Mouse (Mus musculus): ENCODE results near the gene Nphp4. TPM values are rescaled to one million over a fixed set of nuclear protein-coding genes. Genes with fewer than 3 reads are reported as not detected.

Gene Nphp4
- polyA plus RNA-seq, 1 experiment: not detected

DNA sequence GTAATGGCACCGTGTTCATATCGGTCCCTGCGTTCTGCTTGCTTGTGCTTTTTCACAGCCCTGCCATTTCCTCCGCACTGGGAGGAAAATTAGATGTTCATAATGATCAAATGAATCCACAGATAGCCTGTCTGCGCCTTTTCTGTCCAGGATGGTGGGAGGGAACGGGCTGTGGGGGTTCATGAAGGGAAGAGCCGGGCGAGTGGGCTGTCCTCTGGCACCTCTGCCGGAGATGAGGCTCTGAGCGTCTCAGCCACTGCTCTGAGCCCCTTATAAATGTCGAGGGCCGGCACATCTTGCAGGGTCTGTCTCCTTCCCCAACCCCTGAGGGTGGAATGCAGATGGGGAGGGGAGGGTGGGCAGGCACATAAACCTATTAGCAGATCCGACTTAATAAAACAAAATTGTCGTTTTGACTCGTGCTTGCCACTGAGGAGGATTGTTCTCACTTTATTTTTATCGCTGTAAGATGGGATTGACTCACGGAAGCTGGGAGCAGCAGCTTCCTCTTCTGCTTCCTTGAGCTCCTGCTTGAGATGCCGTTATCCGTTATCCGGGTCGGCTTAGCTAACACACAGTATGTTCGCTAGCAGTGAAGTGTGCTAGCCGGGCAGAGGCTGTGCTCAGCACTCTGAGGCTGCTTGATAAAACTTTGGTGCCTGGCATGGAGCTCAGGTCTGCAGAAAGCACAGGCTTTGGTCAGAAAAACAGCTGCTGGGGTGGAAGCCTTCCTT, 92.3 kb downstream of the Nphp4 start:
- no peak overlapping the region for H3K4me3 ChIP-seq (ENCODE audit: insufficient read depth, low read depth, low read length)
- H3K4me1 ChIP-seq (ENCODE audit: control insufficient read depth, insufficient read depth, low read length): peaks cover 18% of the 10 kb centered on the region
- TF ChIP-seq CTCF (IDR thresholded peaks at IDR 0.05; ENCODE audit: insufficient read depth, low read depth, low read length) (no peak), POLR2A (IDR thresholded peaks at IDR 0.05; ENCODE audit: insufficient read depth, low read depth, low read length) (no peak)
- 14% methylated on average over 23 of the region's 23 CpGs for WGBS
- no peak overlapping the region for H3K27ac ChIP-seq (ENCODE audit: insufficient read depth, low read depth, low read length)

DNA sequence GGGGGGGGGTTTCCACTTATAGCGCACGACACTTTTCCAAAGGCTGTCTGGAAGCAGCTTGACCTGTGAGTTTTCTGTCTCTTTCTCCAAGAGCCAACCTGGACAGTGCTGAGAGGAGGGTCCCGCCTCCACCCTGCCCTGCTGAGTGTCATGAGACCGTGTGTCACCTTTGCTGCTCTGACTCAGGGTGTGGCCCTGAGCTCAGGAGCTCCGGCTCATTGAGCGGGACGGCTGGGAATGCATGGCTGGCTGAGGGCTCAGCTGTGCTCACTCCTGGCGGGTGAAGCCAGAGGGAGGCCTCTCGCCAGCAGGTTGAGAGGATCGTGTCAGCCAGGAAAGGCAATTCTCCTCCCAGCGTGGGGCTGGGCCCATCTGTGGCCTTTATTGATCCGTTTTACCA, 97.8 kb downstream of the Nphp4 start:
- no peak overlapping the region for H3K27ac ChIP-seq (ENCODE audit: insufficient read depth, low read depth, low read length)
- H3K4me1 ChIP-seq (ENCODE audit: control insufficient read depth, insufficient read depth, low read length): peaks cover 4% of the 10 kb centered on the region
- no peak for TF ChIP-seq CTCF (IDR thresholded peaks at IDR 0.05; ENCODE audit: insufficient read depth, low read depth, low read length)
- TF ChIP-seq POLR2A (IDR thresholded peaks at IDR 0.05; ENCODE audit: insufficient read depth, low read depth, low read length): no peak
- WGBS: 80% methylated on average over 12 of the region's 12 CpGs
- no peak overlapping the region for H3K4me3 ChIP-seq (ENCODE audit: insufficient read depth, low read depth, low read length)

DNA sequence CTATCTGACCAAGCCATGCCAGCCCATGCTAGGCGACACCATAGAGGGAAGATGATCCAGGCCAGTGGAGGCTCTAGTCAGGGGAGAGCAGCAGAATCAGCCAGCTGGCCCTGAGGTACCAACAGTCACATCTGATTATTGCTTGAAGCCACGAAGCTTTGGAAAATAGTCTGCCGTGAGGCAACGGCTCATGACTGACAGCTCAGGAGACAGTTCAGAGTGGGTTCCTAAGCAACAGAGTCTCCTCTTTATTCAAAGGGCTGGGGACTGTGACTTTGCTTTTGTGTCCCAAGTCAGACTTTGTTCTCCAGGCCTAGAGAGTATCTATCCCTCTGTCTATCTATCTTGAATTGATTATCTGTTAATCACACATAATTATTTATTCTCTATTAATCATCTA, 100.3 kb downstream of the Nphp4 start:
- TF ChIP-seq POLR2A (IDR thresholded peaks at IDR 0.05; ENCODE audit: insufficient read depth, low read depth, low read length): no peak
- no peak for TF ChIP-seq CTCF (IDR thresholded peaks at IDR 0.05; ENCODE audit: insufficient read depth, low read depth, low read length)
- 76% methylated on average over 4 of the region's 4 CpGs for WGBS
- Histone ChIP-seq H3K4me1 (ENCODE audit: control insufficient read depth, insufficient read depth, low read length) (no peaks in the 10 kb centered on the region; the same call in 1 of the 2 replicates), H3K4me3 (ENCODE audit: insufficient read depth, low read depth, low read length) (no peak overlapping the region), H3K27ac (ENCODE audit: insufficient read depth, low read depth, low read length) (no peak overlapping the region)

DNA sequence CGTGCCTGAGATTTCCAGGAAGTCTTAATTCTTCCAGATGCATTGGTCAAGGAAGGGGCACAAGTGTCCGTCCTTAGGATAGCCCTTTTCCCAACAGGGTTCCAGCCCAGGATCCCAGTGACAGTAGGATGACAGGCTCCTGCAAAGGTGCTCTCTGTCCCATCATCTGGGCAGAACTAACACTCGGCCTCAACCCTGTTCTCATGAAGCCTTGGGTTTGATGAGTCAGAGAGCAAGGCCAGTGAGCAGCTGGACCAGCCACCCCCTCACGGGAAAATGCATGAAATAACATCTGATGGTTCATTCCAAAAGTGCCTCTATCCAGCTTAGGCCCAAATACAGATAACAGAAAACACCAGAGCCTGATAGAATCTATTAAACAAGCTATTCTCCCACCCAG, 103.5 kb downstream of the Nphp4 start:
- Histone ChIP-seq H3K4me3 (ENCODE audit: insufficient read depth, low read depth, low read length) (no peak overlapping the region), H3K27ac (ENCODE audit: insufficient read depth, low read depth, low read length) (no peak overlapping the region), H3K4me1 (ENCODE audit: control insufficient read depth, insufficient read depth, low read length) (no peaks in the 10 kb centered on the region; the same call in 1 of the 2 replicates)
- TF ChIP-seq POLR2A (IDR thresholded peaks at IDR 0.05; ENCODE audit: insufficient read depth, low read depth, low read length) (no peak), CTCF (IDR thresholded peaks at IDR 0.05; ENCODE audit: insufficient read depth, low read depth, low read length) (no peak)
- 79% methylated on average over 4 of the region's 4 CpGs for WGBS

DNA sequence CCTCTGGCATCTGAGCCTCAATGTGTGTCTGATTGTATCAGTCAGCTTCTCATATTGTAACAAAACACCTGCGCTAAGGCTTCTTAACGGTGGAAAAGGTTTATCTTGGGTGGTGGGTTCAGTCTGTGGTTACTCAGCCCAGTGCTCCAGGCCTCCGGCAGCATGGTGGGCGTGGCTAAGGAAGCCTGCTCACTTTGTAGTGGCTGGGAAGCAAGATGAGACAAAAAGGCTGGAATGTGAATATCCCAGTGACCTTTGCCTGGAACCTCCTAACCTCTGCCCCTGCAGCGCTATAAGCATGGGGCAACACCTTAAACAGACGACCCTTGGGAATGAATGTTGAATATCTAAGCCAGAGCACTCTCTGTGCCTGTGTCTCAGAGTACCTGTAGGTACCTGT, 105.7 kb downstream of the Nphp4 start:
- H3K27ac ChIP-seq (ENCODE audit: insufficient read depth, low read depth, low read length): no peak overlapping the region
- 50% methylated on average over 6 of the region's 6 CpGs for WGBS
- peaks cover 9% of the 10 kb centered on the region for H3K4me1 ChIP-seq (ENCODE audit: control insufficient read depth, insufficient read depth, low read length)
- no peak overlapping the region for H3K4me3 ChIP-seq (ENCODE audit: insufficient read depth, low read depth, low read length)
- no peak for TF ChIP-seq POLR2A (IDR thresholded peaks at IDR 0.05; ENCODE audit: insufficient read depth, low read depth, low read length)
- no peak for TF ChIP-seq CTCF (IDR thresholded peaks at IDR 0.05; ENCODE audit: insufficient read depth, low read depth, low read length)

DNA sequence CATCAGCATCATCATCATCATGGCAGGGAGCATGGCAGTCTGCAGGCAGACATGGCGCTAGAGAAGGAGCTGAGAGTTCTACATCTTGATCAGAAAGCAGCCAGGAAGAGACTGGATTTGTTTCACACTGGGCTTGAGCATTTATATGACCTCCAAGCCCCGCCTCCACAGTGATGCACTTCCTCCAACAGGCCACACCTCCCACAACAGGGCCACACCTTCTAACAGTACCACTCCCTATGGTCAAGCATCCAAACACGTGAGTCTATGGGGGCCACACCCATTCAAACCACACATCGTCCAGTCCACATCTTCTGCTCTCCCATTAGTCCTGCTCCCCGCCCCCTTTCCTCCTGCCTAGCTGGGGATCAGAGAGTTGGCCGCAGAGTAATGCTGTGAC, 107.1 kb downstream of the Nphp4 start:
- Histone ChIP-seq H3K4me3 (ENCODE audit: insufficient read depth, low read depth, low read length) (no peak overlapping the region), H3K4me1 (ENCODE audit: control insufficient read depth, insufficient read depth, low read length) (peaks cover 13% of the 10 kb centered on the region), H3K27ac (ENCODE audit: insufficient read depth, low read depth, low read length) (no peak overlapping the region)
- no peak for TF ChIP-seq POLR2A (IDR thresholded peaks at IDR 0.05; ENCODE audit: insufficient read depth, low read depth, low read length)
- no peak for TF ChIP-seq CTCF (IDR thresholded peaks at IDR 0.05; ENCODE audit: insufficient read depth, low read depth, low read length)
- WGBS: 76% methylated on average over 6 of the region's 6 CpGs

DNA sequence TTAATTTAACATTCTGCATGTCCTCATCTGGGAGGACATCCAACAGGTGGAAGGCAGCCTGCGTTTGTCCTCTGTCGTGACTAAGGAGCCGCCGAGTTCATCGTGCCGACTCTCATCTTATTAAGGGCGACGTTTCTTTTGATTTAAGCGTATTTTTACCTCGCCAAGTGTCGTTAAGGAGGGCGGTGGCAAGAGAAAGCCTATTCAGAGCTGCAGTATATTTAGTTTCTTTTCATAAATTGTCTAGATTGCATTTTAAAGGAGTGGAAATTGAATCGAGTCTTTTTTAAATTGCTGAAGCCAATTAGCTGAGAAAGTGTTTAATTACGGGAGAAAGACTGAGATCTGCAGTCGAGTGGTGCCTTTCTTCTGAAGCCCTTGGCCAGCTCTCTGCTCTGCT, 109.0 kb downstream of the Nphp4 start:
- TF ChIP-seq POLR2A (IDR thresholded peaks at IDR 0.05; ENCODE audit: insufficient read depth, low read depth, low read length): no peak
- no peak for TF ChIP-seq CTCF (IDR thresholded peaks at IDR 0.05; ENCODE audit: insufficient read depth, low read depth, low read length)
- Histone ChIP-seq H3K4me1 (ENCODE audit: control insufficient read depth, insufficient read depth, low read length) (peaks cover 13% of the 10 kb centered on the region), H3K4me3 (ENCODE audit: insufficient read depth, low read depth, low read length) (no peak overlapping the region), H3K27ac (ENCODE audit: insufficient read depth, low read depth, low read length) (no peak overlapping the region)
- WGBS: 18% methylated on average over 15 of the region's 15 CpGs

DNA sequence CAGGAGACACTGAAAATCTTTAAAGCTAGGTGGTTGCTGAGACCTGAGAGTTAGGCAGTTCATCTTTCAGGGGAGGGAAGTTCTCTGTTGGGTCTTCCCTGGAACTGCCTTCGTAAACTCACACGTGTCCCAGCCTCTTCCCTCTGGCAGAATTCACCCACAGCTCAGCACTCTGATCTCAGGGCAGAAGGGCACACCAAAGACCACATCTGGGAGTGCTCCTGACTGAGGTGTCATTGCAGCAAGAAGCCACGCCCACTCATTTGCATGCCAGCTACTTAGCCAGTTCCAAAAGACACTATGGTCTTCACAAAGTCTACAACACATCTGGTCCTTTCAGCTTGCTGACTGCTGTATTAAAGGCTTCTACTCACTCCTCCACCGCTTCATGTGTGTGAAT, 109.7 kb downstream of the Nphp4 start:
- WGBS: 65% methylated on average over 4 of the region's 4 CpGs
- H3K4me3 ChIP-seq (ENCODE audit: insufficient read depth, low read depth, low read length): no peak overlapping the region
- no peak overlapping the region for H3K27ac ChIP-seq (ENCODE audit: insufficient read depth, low read depth, low read length)
- no peak for TF ChIP-seq CTCF (IDR thresholded peaks at IDR 0.05; ENCODE audit: insufficient read depth, low read depth, low read length)
- H3K4me1 ChIP-seq (ENCODE audit: control insufficient read depth, insufficient read depth, low read length): peaks cover 13% of the 10 kb centered on the region

DNA sequence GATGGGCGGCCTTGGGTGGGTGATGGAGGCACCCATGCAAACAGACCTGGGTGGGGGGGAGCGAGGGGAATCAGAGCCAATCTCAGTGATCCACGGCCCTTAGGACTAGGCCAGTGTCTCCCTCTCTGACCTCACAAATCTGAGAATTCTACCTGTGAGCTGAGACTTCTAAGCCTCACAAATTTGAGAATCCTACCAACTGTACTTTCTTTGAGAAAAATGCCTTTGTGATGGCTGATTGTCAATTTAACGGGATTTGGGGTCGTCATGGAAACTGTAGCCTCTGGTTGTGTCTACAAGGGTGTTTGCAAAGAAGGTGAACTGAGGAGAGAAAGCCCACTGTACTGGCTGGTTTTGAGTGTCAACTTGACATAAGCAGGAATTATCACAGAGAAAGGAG, 127.8 kb downstream of the Nphp4 start:
- H3K4me1 ChIP-seq (ENCODE audit: control insufficient read depth, insufficient read depth, low read length): peaks cover 10% of the 10 kb centered on the region
- no peak for TF ChIP-seq CTCF (IDR thresholded peaks at IDR 0.05; ENCODE audit: insufficient read depth, low read depth, low read length)
- no peak for TF ChIP-seq POLR2A (IDR thresholded peaks at IDR 0.05; ENCODE audit: insufficient read depth, low read depth, low read length)
- H3K27ac ChIP-seq (ENCODE audit: insufficient read depth, low read depth, low read length): no peak overlapping the region
- 82% methylated on average over 5 of the region's 5 CpGs for WGBS
- H3K4me3 ChIP-seq (ENCODE audit: insufficient read depth, low read depth, low read length): no peak overlapping the region
